Mouse (Mus musculus) T-helper 1 cell (primary cell): ENCODE results near the gene Mylk4.

Source experiments
- in situ Hi-C: fragments of 300-600 bp; cut with MboI, MseI; formaldehyde crosslinking; loops from one replicate; pipeline ENCODE4 v1.15.1; 2025; ENCODE audit warnings: high pct_unique_total_duplicates

The Mylk4 gene

GRCm38 (mm10) chr13:32783816-32784215 lies at the start of gene Mylk4:
Mylk4 (minus strand) TSS chr13:32783954.
- in situ Hi-C loops: no loop called here

GRCm38 (mm10) chr13:32833237-32833636 lies 49.5 kb upstream of the Mylk4 start:
- in situ Hi-C loops: no loop called here

- in situ Hi-C loops: no loop called here
Observed at GRCm38 (mm10) chr13:32832776-32833175, 49.0 kb upstream of the Mylk4 start.

- in situ Hi-C loops: no loop called here
Observed at GRCm38 (mm10) chr13:32831505-32832273, 47.9 kb upstream of the Mylk4 start.

- in situ Hi-C loops: no loop called here
Observed at GRCm38 (mm10) chr13:32828886-32829285, 45.1 kb upstream of the Mylk4 start.

GRCm38 (mm10) chr13:32827951-32828350 lies 44.2 kb upstream of the Mylk4 start:
- in situ Hi-C loops: no loop called here

GRCm38 (mm10) chr13:32827111-32827822 lies 43.5 kb upstream of the Mylk4 start:
- in situ Hi-C loops: no loop called here

GRCm38 (mm10) chr13:32825546-32825945 lies 41.8 kb upstream of the Mylk4 start:
- in situ Hi-C loops: no loop called here

- in situ Hi-C loops: no loop called here
Observed at GRCm38 (mm10) chr13:32824377-32825330, 40.9 kb upstream of the Mylk4 start.

GRCm38 (mm10) chr13:32823126-32823525 lies 39.4 kb upstream of the Mylk4 start:
- in situ Hi-C loops: no loop called here

GRCm38 (mm10) chr13:32821671-32822070 lies 37.9 kb upstream of the Mylk4 start:
- in situ Hi-C loops: no loop called here

- in situ Hi-C loops: no loop called here
Observed at GRCm38 (mm10) chr13:32819926-32820325, 36.2 kb upstream of the Mylk4 start.

- in situ Hi-C loops: no loop called here
Observed at GRCm38 (mm10) chr13:32819241-32819640, 35.5 kb upstream of the Mylk4 start.

GRCm38 (mm10) chr13:32807624-32808023 lies 23.9 kb upstream of the Mylk4 start:
- in situ Hi-C loops: no loop called here

GRCm38 (mm10) chr13:32806820-32807219 lies 23.1 kb upstream of the Mylk4 start:
- in situ Hi-C loops: no loop called here

- in situ Hi-C loops: no loop called here
Observed at GRCm38 (mm10) chr13:32803701-32804345, 20.1 kb upstream of the Mylk4 start.

GRCm38 (mm10) chr13:32802259-32803081 lies 18.7 kb upstream of the Mylk4 start, which contains the start of gene D930007J09Rik:
D930007J09Rik (minus strand) TSS chr13:32802849.
- in situ Hi-C loops: no loop called here

GRCm38 (mm10) chr13:32801693-32802221 lies 18.0 kb upstream of the Mylk4 start, which contains the start of gene Wrnip1:
Wrnip1 (plus strand) TSS chr13:32802038.
- in situ Hi-C loops: no loop called here

GRCm38 (mm10) chr13:32800859-32801258 lies 17.1 kb upstream of the Mylk4 start:
- in situ Hi-C loops: no loop called here

GRCm38 (mm10) chr13:32799131-32799530 lies 15.4 kb upstream of the Mylk4 start:
- in situ Hi-C loops: loop anchor here (10.0 kb wide), 1 partner anchor 1244 kb away; the partner anchor contains the start of genes A530084C06Rik and Foxq1
